Mouse (Mus musculus) hindbrain, embryonic 15.5 days (tissue): ENCODE results near the gene Frmpd1. TPM values are rescaled to one million over a fixed set of nuclear protein-coding genes. Genes with fewer than 3 reads are reported as not detected.

ENCODE experiments used
- ATAC-seq: fragments of 200-750 bp; cut with Nextera tagmentation; 2 replicates; pipeline ENCODE4 v1.8.0; 2017; ENCODE audit warnings: low read depth, moderate number of reproducible peaks, moderate TSS enrichment; ENCODE audit not compliant: low FRiP score
- H3K27ac ChIP-seq: fragments of 300-500 bp; sonication (generic); replicated peaks from 2 replicates; pipeline ENCODE4 v1.5.1; 2015; ENCODE audit warnings: mild to moderate bottlenecking, inconsistent platforms
- H3K27me3 ChIP-seq: fragments of 300-500 bp; sonication (generic); 2 replicates; pipeline ENCODE4 v1.6.1; 2015; ENCODE audit warnings: control low read depth, inconsistent platforms
- H3K36me3 ChIP-seq: fragments of 300-500 bp; sonication (generic); 2 replicates; pipeline ENCODE4 v1.6.1; 2015; ENCODE audit warnings: control low read depth, inconsistent platforms
- H3K4me1 ChIP-seq: fragments of 300-500 bp; sonication (generic); replicated peaks from 2 replicates; pipeline ENCODE4 v1.6.1; 2015; ENCODE audit warnings: control low read depth, inconsistent platforms
- H3K4me2 ChIP-seq: fragments of 300-500 bp; sonication (generic); 2 replicates; pipeline ENCODE4 v1.6.1; 2015; ENCODE audit warnings: moderate library complexity, mild to moderate bottlenecking, inconsistent platforms
- H3K4me3 ChIP-seq: fragments of 300-500 bp; sonication (generic); 2 replicates; pipeline ENCODE4 v1.5.1; 2015; ENCODE audit warnings: mild to moderate bottlenecking, inconsistent platforms
- H3K9ac ChIP-seq: fragments of 300-500 bp; sonication (generic); 2 replicates; pipeline ENCODE4 v1.6.1; 2015; ENCODE audit warnings: inconsistent platforms
- H3K9me3 ChIP-seq: fragments of 300-500 bp; sonication (generic); 2 replicates; pipeline ENCODE4 v1.6.1; 2016; ENCODE audit warnings: control low read depth, inconsistent platforms
- whole genome bisulfite sequencing: fragments of 180-500 bp; shearing (Covaris S2); methylation state at CpG from one replicate; pipeline ENCODE4 v1.1.7; 2015; 5-methylcytosine and 5-hydroxymethylcytosine counted together
- polyA plus RNA-seq: library from polyadenylated mRNA; unstranded; fragments of >200 nt; fragmentation: Nextera tagmentation; extraction: Ambion mirVana; gene quantifications from 2 replicates; pipeline ENCODE4 v1.2.1, GENCODE M21; 2015

The Frmpd1 gene
- 2.3 and 2.9 TPM in 2 replicates for polyA plus RNA-seq

DNA sequence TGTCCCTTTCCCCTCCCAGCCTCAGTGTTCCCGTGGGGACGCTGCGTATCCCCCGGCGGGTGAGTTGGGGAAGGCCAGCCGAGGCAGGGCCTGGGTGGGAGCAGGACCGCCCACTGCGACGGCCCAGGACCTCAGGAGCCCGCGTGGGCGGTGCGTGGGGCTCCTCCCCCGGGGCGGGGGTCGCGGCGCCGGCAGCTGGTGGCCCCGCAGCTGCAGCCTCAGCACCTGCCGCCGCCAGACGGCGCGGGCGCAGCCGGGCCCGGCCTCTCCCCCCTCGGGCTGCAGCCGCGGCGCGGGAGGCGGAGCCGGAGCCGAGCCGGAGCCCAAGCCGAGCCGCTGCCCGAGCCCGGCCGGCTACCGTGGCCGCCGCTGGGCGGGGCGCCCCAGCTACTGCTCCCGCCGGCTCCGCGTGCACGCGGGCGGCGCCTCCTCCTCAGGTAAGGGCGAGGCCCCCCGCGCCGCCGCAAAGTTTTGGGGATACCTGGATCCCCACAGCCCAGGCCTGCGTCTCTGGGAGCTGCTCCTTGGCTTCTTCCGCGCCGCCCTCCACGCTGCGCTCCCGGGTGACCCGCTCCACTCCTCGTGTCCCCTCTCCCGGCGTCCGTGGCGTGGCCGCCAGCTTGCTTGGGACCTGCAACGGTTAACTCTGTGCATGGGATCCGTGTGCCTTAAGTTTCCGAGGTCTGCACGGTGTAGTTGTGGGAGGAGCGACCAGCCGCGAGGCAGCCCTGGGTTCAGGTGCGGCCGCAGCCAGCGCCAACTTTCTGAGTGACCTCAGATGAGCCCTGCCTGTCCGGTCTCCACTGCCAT is at the start of gene Frmpd1:
TSS of gene Frmpd1 (plus strand) at position 355 of the 810 bp plus-strand sequence.
- H3K27me3 ChIP-seq = peaks cover 10% of the 10 kb centered on the region; the same call in 1 of the 2 replicates
- peaks cover 13% of the 10 kb centered on the region for H3K4me1 ChIP-seq
- ATAC-seq = peak; percentile 79
- H3K9me3 ChIP-seq = no peaks in the 10 kb centered on the region
- H3K9ac ChIP-seq = peak within 1 kb of the TSS; percentile 50
- peak within 1 kb of the TSS; percentile 68 for H3K4me3 ChIP-seq
- peak within 1 kb of the TSS; percentile 97 for H3K4me2 ChIP-seq
- WGBS = under 1% methylated on average over 66 of the region's 85 CpGs
- no peaks in the 10 kb centered on the region for H3K36me3 ChIP-seq
- H3K27ac ChIP-seq = no peak within 1 kb of the TSS

DNA sequence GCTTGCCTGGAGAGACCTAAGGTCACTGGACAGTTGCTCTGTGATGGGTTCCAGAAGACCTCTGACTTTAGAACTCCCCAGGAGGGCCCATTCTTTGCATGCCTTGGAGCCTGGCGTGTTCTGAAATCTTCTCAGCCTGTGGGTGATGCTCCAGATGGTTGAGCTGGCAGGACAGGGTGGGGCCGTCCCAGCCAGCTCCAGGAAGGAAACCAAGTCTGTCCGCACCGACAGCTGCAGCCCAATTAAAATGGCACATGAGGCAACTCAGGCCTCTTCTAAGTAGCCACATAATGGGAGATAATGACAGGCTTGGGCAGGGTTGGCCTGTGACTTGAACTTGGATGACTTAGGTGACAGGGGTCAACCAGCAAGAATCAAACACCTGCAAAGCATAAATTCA is 47.0 kb upstream of the Frmpd1 start:
- no peak for ATAC-seq
- no peak overlapping the region for H3K4me3 ChIP-seq
- no peaks in the 10 kb centered on the region for H3K27me3 ChIP-seq
- peaks cover 9% of the 10 kb centered on the region for H3K4me1 ChIP-seq
- no peaks in the 10 kb centered on the region for H3K9me3 ChIP-seq
- no peak overlapping the region for H3K27ac ChIP-seq
- WGBS = 57% methylated on average over 4 of the region's 4 CpGs
- no peak overlapping the region for H3K4me2 ChIP-seq
- H3K9ac ChIP-seq = no peak overlapping the region
- H3K36me3 ChIP-seq = no peaks in the 10 kb centered on the region

DNA sequence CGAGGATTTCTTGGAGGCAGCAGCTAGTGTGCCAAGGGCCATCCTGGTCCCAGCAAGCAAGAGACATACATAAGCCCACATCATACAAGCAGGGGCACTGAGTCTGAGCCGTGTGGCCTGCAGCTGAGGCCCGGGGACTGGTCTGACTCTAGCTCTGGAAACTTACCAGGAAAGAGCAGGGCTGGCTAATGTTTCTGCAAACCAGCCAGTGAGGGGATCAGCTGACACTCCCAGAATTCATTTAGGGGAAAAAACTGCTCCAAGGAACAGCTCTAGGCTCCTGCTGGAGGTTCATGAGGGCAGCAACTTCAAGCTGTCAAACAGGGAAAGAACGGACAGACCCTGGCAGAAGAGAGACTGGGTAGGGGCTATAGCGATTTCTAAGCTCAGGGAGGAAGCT is 42.8 kb upstream of the Frmpd1 start:
- WGBS = 54% methylated on average over 5 of the region's 5 CpGs
- ATAC-seq = no peak

GRCm38 (mm10) chr4:45142411-45142810 is 42.3 kb upstream of the Frmpd1 start:
- no peak overlapping the region for H3K9ac ChIP-seq
- peak overlapping the region; percentile 24 for H3K4me2 ChIP-seq
- 28% methylated on average over 11 of the region's 11 CpGs for WGBS
- H3K27ac ChIP-seq = peak overlapping the region; percentile 49
- no peaks in the 10 kb centered on the region for H3K36me3 ChIP-seq
- ATAC-seq = peak; percentile 78; the same call in 1 of the 2 replicates
- no peaks in the 10 kb centered on the region for H3K27me3 ChIP-seq
- H3K4me3 ChIP-seq = no peak overlapping the region
- no peaks in the 10 kb centered on the region for H3K9me3 ChIP-seq
- H3K4me1 ChIP-seq = peaks cover 20% of the 10 kb centered on the region

More for the DNA sequence above, 42.8 kb upstream of the Frmpd1 start:
- H3K4me3 ChIP-seq = no peak overlapping the region
- peaks cover 20% of the 10 kb centered on the region for H3K4me1 ChIP-seq
- H3K9me3 ChIP-seq = no peaks in the 10 kb centered on the region
- H3K4me2 ChIP-seq = no peak overlapping the region
- H3K9ac ChIP-seq = no peak overlapping the region
- no peaks in the 10 kb centered on the region for H3K36me3 ChIP-seq
- H3K27ac ChIP-seq = peak overlapping the region; percentile 49
- H3K27me3 ChIP-seq = no peaks in the 10 kb centered on the region

DNA sequence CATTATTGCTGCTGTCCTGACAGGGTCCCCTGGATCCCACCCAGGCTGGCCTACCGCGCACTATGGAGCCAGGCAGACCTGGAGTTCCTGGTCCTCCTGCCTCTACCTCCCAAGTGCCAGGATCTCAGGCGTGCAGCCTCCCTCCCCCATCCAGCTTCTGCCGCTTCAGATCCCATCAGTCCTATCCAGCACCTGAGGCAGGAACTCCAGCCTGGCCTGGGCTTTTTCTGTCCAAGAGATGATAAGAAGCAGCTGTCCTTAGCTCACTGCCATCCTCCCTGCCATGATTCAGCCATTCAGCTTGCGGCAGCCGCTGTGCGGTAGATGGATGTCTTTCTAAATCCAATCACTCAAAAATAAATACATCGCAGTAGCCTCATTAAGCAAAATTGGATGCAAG is 41.7 kb upstream of the Frmpd1 start:
- H3K9ac ChIP-seq = no peak overlapping the region
- peak; percentile 59; the same call in 1 of the 2 replicates for ATAC-seq
- H3K36me3 ChIP-seq = no peaks in the 10 kb centered on the region
- no peaks in the 10 kb centered on the region for H3K27me3 ChIP-seq
- no peak overlapping the region for H3K4me3 ChIP-seq
- H3K4me1 ChIP-seq = peaks cover 20% of the 10 kb centered on the region
- no peaks in the 10 kb centered on the region for H3K9me3 ChIP-seq
- H3K27ac ChIP-seq = peak overlapping the region; percentile 53
- WGBS = 43% methylated on average over 8 of the region's 8 CpGs
- no peak overlapping the region for H3K4me2 ChIP-seq

DNA sequence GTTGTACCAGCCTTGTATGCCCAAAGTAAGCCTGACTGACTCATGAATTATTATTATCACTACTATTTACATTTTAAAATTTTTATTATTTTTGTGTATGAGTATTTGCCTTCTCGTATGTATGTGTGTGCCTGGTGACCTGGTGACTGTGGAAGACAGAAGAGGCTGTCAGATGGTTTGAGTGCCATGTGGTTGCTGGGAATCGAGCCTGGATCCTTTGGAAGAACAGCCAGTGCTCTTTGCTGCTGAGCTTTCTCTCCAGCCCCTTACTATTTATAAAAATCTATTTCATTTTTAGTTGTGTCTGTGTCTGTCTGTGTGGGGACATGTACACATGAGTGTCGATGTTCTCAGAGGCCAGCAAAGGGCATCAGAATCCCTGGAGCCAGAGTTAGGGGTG is 28.2 kb upstream of the Frmpd1 start:
- no peaks in the 10 kb centered on the region for H3K4me1 ChIP-seq
- H3K27ac ChIP-seq = no peak overlapping the region
- H3K9me3 ChIP-seq = no peaks in the 10 kb centered on the region
- no peaks in the 10 kb centered on the region for H3K27me3 ChIP-seq
- H3K4me2 ChIP-seq = no peak overlapping the region
- 78% methylated on average over 3 of the region's 3 CpGs for WGBS
- H3K9ac ChIP-seq = no peak overlapping the region
- no peak overlapping the region for H3K4me3 ChIP-seq
- no peaks in the 10 kb centered on the region for H3K36me3 ChIP-seq
- ATAC-seq = no peak

GRCm38 (mm10) chr4:45158608-45159007 is 26.1 kb upstream of the Frmpd1 start:
- Histone ChIP-seq H3K4me1 (no peaks in the 10 kb centered on the region), H3K9ac (no peak overlapping the region), H3K27me3 (no peaks in the 10 kb centered on the region), H3K27ac (no peak overlapping the region), H3K36me3 (no peaks in the 10 kb centered on the region), H3K4me2 (no peak overlapping the region), H3K4me3 (no peak overlapping the region), H3K9me3 (no peaks in the 10 kb centered on the region)
- no peak for ATAC-seq
- WGBS = 74% methylated on average over 9 of the region's 9 CpGs

GRCm38 (mm10) chr4:45160773-45161172 is 23.9 kb upstream of the Frmpd1 start:
- WGBS = 80% methylated on average over 6 of the region's 6 CpGs
- no peaks in the 10 kb centered on the region for H3K27me3 ChIP-seq
- no peak overlapping the region for H3K4me3 ChIP-seq
- no peak overlapping the region for H3K9ac ChIP-seq
- H3K4me1 ChIP-seq = no peaks in the 10 kb centered on the region
- no peak for ATAC-seq
- H3K36me3 ChIP-seq = no peaks in the 10 kb centered on the region
- no peak overlapping the region for H3K4me2 ChIP-seq
- H3K9me3 ChIP-seq = no peaks in the 10 kb centered on the region
- no peak overlapping the region for H3K27ac ChIP-seq

- Histone ChIP-seq H3K27me3 (no peaks in the 10 kb centered on the region), H3K9me3 (no peaks in the 10 kb centered on the region), H3K4me3 (no peak overlapping the region), H3K27ac (no peak overlapping the region), H3K9ac (no peak overlapping the region), H3K36me3 (no peaks in the 10 kb centered on the region), H3K4me1 (no peaks in the 10 kb centered on the region), H3K4me2 (no peak overlapping the region)
- no peak for ATAC-seq
- WGBS = 13% methylated on average over 1 of the region's 1 CpGs
Observed at GRCm38 (mm10) chr4:45163711-45164110, 21.0 kb upstream of the Frmpd1 start.

DNA sequence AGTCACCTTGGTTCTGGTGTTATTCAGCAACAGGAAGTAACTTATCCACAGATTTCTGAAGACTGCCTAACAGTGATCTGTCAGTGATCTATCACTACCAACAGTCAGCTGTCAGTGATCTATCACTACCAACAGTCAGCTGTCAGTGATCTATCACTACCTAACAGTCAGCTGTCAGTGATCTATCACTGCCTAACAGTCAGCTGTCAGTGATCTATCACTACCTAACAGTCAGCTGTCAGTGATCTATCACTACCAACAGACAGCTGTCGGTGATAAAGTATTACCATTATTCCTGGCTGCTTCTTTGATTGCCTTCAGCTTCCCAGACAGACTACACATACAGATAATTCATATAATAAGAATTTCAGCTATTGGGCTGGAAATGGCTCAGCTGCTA is 19.2 kb upstream of the Frmpd1 start:
- Histone ChIP-seq H3K4me1 (no peaks in the 10 kb centered on the region), H3K9ac (no peak overlapping the region), H3K36me3 (no peaks in the 10 kb centered on the region), H3K4me2 (no peak overlapping the region), H3K9me3 (no peaks in the 10 kb centered on the region), H3K27me3 (no peaks in the 10 kb centered on the region), H3K27ac (no peak overlapping the region), H3K4me3 (no peak overlapping the region)
- ATAC-seq = no peak
- WGBS = 71% methylated on average over 1 of the region's 1 CpGs

DNA sequence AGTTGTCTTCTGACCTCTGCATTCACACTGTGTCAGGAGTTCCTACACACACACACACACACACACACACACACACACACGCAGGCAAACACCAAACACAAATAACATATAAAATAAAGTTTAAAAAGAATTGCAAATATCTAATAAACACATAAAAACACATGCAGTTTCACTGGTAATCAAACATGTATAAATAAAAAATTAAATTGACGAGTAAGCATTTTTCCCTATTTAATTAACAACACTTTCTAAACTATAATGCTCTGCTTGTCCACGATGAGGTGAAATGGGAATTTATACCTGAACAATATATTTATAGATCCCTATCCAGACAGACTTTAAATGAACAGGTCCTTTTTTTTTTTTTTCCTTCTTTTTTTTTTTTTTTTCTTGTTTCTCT is 18.7 kb upstream of the Frmpd1 start:
- no peak for ATAC-seq

GRCm38 (mm10) chr4:45171340-45171739 is 13.3 kb upstream of the Frmpd1 start:
- no peak for ATAC-seq
- Histone ChIP-seq H3K9me3 (no peaks in the 10 kb centered on the region), H3K27ac (no peak overlapping the region), H3K9ac (no peak overlapping the region), H3K4me3 (no peak overlapping the region), H3K27me3 (no peaks in the 10 kb centered on the region), H3K36me3 (no peaks in the 10 kb centered on the region), H3K4me1 (no peaks in the 10 kb centered on the region), H3K4me2 (no peak overlapping the region)
- 68% methylated on average over 9 of the region's 9 CpGs for WGBS

More for the DNA sequence above, 18.7 kb upstream of the Frmpd1 start:
- no peaks in the 10 kb centered on the region for H3K9me3 ChIP-seq
- no peak overlapping the region for H3K4me3 ChIP-seq
- H3K4me2 ChIP-seq = no peak overlapping the region
- no peaks in the 10 kb centered on the region for H3K4me1 ChIP-seq
- no peak overlapping the region for H3K27ac ChIP-seq
- no peak overlapping the region for H3K9ac ChIP-seq
- no peaks in the 10 kb centered on the region for H3K36me3 ChIP-seq
- 88% methylated on average over 3 of the region's 3 CpGs for WGBS
- no peaks in the 10 kb centered on the region for H3K27me3 ChIP-seq
